Mouse (Mus musculus) liver, adult 2 months (tissue): ENCODE results near the gene Fbrsl1.

Experiments
- CTCF ChIP-seq: fragments of 200-500 bp; IDR thresholded peaks from 2 replicates; pipeline ENCODE4 v1.5.1; 2011; ENCODE audit warnings: low read depth, low read length, control low read depth
- POLR2A ChIP-seq: fragments of 200-500 bp; IDR thresholded peaks from 2 replicates; pipeline ENCODE4 v1.6.1; 2011; ENCODE audit warnings: low read length, control low read depth; ENCODE audit not compliant: insufficient read depth; ENCODE audit errors: extremely low read depth

DNA sequence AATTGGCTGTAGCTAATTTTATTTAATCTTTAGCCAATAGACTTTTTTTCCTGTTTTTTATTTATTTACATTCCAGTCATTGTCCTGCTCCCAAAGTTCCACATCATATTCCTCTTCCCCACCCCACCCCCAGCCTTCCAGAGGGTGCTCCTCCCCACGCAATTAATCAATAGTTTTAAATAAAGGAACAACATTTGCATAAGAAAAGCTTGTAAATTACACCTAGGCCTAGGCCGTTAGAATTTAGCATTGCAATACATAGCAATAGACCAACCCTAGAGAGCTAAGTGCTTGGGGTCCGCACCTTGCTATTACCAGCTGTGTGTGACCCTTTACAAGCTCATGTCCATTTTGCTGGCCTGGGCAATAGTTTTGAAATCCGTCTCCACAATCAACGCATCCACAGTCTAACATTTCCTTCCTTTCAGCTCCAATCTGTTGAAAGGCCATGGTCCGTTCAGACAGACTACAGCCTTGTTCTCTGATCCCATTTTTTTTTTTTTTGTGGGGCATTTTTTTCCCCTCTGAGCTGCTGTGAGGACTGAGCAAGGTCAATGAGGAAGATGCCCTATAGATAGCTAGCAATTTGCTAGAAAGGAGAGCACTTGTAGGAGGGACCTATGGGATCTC lies 10.6 kb downstream of the Fbrsl1 start:
- TF ChIP-seq CTCF = no peak
- no peak for TF ChIP-seq POLR2A
